Mouse (Mus musculus) heart, adult 8-10 months (tissue): ENCODE data around the gene Rbm28. TPM values are rescaled to one million over a fixed set of nuclear protein-coding genes. Genes with fewer than 3 reads are reported as not detected.

ENCODE experiments used
- DNase-seq: peaks from one replicate; pipeline ENCODE4 v3.0.0; 2022; ENCODE audit warnings: low spot score
- total RNA-seq, 4 experiments: library from RNA; stranded (reverse); gene quantifications; 2 replicates each; pipeline ENCODE4 v1.2.4; 2022

Gene Rbm28
- 10 to 100 TPM; 15.1 to 19.7 (median 18.9) TPM for total RNA-seq

GRCm38 (mm10) chr6:29164314-29165244, at the start of gene Rbm28:
Rbm28 (minus strand) TSS chr6:29165006.
- DNase-seq: peak; percentile 93

GRCm38 (mm10) chr6:29214245-29214644, 49.4 kb upstream of the Rbm28 start:
- DNase-seq: peak; percentile 64

- no peak for DNase-seq
Measured at GRCm38 (mm10) chr6:29213436-29213835, 48.6 kb upstream of the Rbm28 start.

- DNase-seq: peak; percentile 69
Measured at GRCm38 (mm10) chr6:29211806-29212492, 47.1 kb upstream of the Rbm28 start.

GRCm38 (mm10) chr6:29211146-29211545, 46.3 kb upstream of the Rbm28 start:
- no peak for DNase-seq

GRCm38 (mm10) chr6:29210231-29210936, 45.6 kb upstream of the Rbm28 start:
- DNase-seq: no peak

- DNase-seq: no peak
Measured at GRCm38 (mm10) chr6:29208178-29208577, 43.4 kb upstream of the Rbm28 start.

GRCm38 (mm10) chr6:29207017-29207416, 42.2 kb upstream of the Rbm28 start:
- no peak for DNase-seq

- no peak for DNase-seq
Measured at GRCm38 (mm10) chr6:29206006-29206405, 41.2 kb upstream of the Rbm28 start.

GRCm38 (mm10) chr6:29204932-29205614, 40.3 kb upstream of the Rbm28 start:
- DNase-seq: peak; percentile 60

- no peak for DNase-seq
Measured at GRCm38 (mm10) chr6:29203861-29204585, 39.2 kb upstream of the Rbm28 start.

GRCm38 (mm10) chr6:29203096-29203495, 38.3 kb upstream of the Rbm28 start:
- no peak for DNase-seq

- no peak for DNase-seq
Measured at GRCm38 (mm10) chr6:29201988-29202387, 37.2 kb upstream of the Rbm28 start.

GRCm38 (mm10) chr6:29201341-29201740, 36.5 kb upstream of the Rbm28 start:
- DNase-seq: no peak

GRCm38 (mm10) chr6:29200496-29200895, 35.7 kb upstream of the Rbm28 start:
- no peak for DNase-seq

- no peak for DNase-seq
Measured at GRCm38 (mm10) chr6:29199223-29199855, 34.5 kb upstream of the Rbm28 start.

GRCm38 (mm10) chr6:29198309-29199222, 33.8 kb upstream of the Rbm28 start:
- DNase-seq: peak; percentile 93

GRCm38 (mm10) chr6:29195846-29196698, 31.3 kb upstream of the Rbm28 start:
- DNase-seq: no peak
